Mouse (Mus musculus) liver, embryonic 14.5 days (tissue): ENCODE data around the gene Plcb1. TPM values are rescaled to one million over a fixed set of nuclear protein-coding genes. Genes with fewer than 3 reads are reported as not detected.

Experiments used
- ATAC-seq: fragments of 200-750 bp; cut with Nextera tagmentation; 2 replicates; pipeline ENCODE4 v1.8.0; 2017; ENCODE audit warnings: moderate number of reproducible peaks, mild to moderate bottlenecking, moderate library complexity; ENCODE audit not compliant: insufficient read depth
- DNase-seq, 3 experiments: peaks; one replicate each; pipeline ENCODE4 v3.0.0-alpha.2; 2012 to 2013; ENCODE audit warnings: low read depth in 3 of 3, low spot score in 3 of 3
- H3K27ac ChIP-seq: fragments of 300-500 bp; sonication (generic); 2 replicates; pipeline ENCODE4 v1.5.1; 2014; ENCODE audit warnings: moderate library complexity, mild to moderate bottlenecking, control low read depth, inconsistent platforms
- H3K27me3 ChIP-seq: fragments of 300-500 bp; sonication (generic); 2 replicates; pipeline ENCODE4 v1.6.1; 2014; ENCODE audit warnings: mild to moderate bottlenecking, low read length, moderate library complexity; ENCODE audit not compliant: control insufficient read depth, insufficient read depth
- H3K36me3 ChIP-seq: fragments of 300-500 bp; sonication (generic); replicated peaks from 2 replicates; pipeline ENCODE4 v1.6.1; 2014; ENCODE audit warnings: low read depth; ENCODE audit not compliant: control insufficient read depth, insufficient read depth
- H3K4me1 ChIP-seq, 2 experiments: fragments of 200-500 bp in 1 of 2; fragments of 300-500 bp in 1 of 2; sonication (generic) in 1 of 2; replicated peaks; 2 replicates each; pipeline ENCODE4 v1.6.1; 2012 to 2014; ENCODE audit warnings: antibody characterized with exemption in 1 of 2, inconsistent platforms in 1 of 2, low read length in 1 of 2; ENCODE audit not compliant: control insufficient read depth in 2 of 2, insufficient read depth in 2 of 2
- H3K4me2 ChIP-seq: fragments of 300-500 bp; sonication (generic); 2 replicates; pipeline ENCODE4 v1.6.1; 2014; ENCODE audit warnings: low read depth, mild to moderate bottlenecking, control low read depth, moderate library complexity
- H3K4me3 ChIP-seq, 2 experiments: fragments of 200-500 bp in 1 of 2; fragments of 300-500 bp in 1 of 2; sonication (generic) in 1 of 2; 2 replicates each; pipeline ENCODE4 v1.5.1; 2012 to 2014; ENCODE audit warnings: low read depth in 2 of 2, low read length in 2 of 2, mild to moderate bottlenecking in 2 of 2, control low read depth in 1 of 2, inconsistent platforms in 1 of 2, moderate library complexity in 1 of 2; ENCODE audit not compliant: insufficient read depth in 1 of 2
- H3K9ac ChIP-seq: fragments of 300-500 bp; sonication (generic); replicated peaks from 2 replicates; pipeline ENCODE4 v1.6.1; 2014; ENCODE audit warnings: mild to moderate bottlenecking, control low read depth, moderate library complexity
- H3K9me3 ChIP-seq: fragments of 300-500 bp; sonication (generic); 2 replicates; pipeline ENCODE4 v1.6.1; 2016; ENCODE audit warnings: low read length, mixed read lengths; ENCODE audit not compliant: control insufficient read depth
- CTCF ChIP-seq: IDR thresholded peaks from 2 replicates; pipeline ENCODE4 v1.5.1; 2016; ENCODE audit warnings: antibody characterized with exemption, low read depth, control low read depth
- EP300 ChIP-seq: IDR thresholded peaks from 2 replicates; pipeline ENCODE4 v1.6.1; 2016; ENCODE audit warnings: antibody characterized with exemption, low read depth
- WGBS: fragments of 180-500 bp; shearing (Covaris S2); extraction: QIAGEN DNeasy Blood & Tissue Kit; methylation state at CpG from one replicate; pipeline ENCODE4 v1.1.7; 2014; ENCODE audit not compliant: insufficient replicate concordance; 5-methylcytosine and 5-hydroxymethylcytosine counted together
- polyA plus RNA-seq, 2 experiments: library from polyadenylated mRNA; depleted of rRNA in 1 of 2; stranded (reverse) in 1 of 2; unstranded in 1 of 2; fragments of >200 nt; fragmentation: Nextera tagmentation in 1 of 2; extraction: Ambion mirVana in 1 of 2; gene quantifications; 2 replicates each; pipeline versions ENCODE4 v1.2.1 to v1.2.3; 2012 to 2014

The Plcb1 gene
- polyA plus RNA-seq, 2 experiments = 0.56 to 3.0 TPM

GRCm38 (mm10) chr2:134937666-134938065, 151.8 kb downstream of the Plcb1 start:
- H3K9ac ChIP-seq = no peak overlapping the region
- DNase-seq (no peak), ATAC-seq (no peak)
- H3K9me3 ChIP-seq = no peaks in the 10 kb centered on the region
- H3K27me3 ChIP-seq = no peaks in the 10 kb centered on the region
- no peak overlapping the region for H3K4me2 ChIP-seq
- no peaks in the 10 kb centered on the region for H3K36me3 ChIP-seq
- WGBS = 26% methylated on average over 1 of the region's 1 CpGs
- H3K4me3 ChIP-seq = no peak overlapping the region
- no peak for TF ChIP-seq EP300
- TF ChIP-seq CTCF = no peak
- H3K4me1 ChIP-seq = no peaks in the 10 kb centered on the region; a peak in 1 of 4 replicates
- H3K27ac ChIP-seq = no peak overlapping the region

DNA sequence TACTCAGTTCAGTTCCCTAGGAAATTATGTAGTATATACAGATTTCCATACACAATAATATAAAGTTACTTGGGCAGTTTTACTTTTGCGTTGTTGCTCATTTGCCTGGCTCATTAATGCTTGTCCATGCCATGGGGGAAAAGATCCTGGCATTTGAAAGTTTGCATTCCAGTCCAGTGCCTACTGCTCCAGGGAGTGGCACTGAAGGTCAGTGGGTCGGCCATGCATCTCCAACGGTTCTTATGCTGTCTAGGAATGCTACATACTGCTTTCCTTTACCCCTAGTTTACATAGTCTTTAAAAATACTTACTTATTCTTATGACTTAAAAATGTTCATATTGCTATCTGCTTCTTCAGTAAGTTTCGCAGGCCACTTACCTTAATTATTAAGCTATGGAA, 156.2 kb downstream of the Plcb1 start:
- H3K4me2 ChIP-seq = no peak overlapping the region
- H3K36me3 ChIP-seq = no peaks in the 10 kb centered on the region
- H3K27me3 ChIP-seq = no peaks in the 10 kb centered on the region
- no peaks in the 10 kb centered on the region for H3K4me1 ChIP-seq
- H3K9me3 ChIP-seq = no peaks in the 10 kb centered on the region
- no peak for ATAC-seq
- H3K4me3 ChIP-seq = no peak overlapping the region
- H3K27ac ChIP-seq = no peak overlapping the region
- 61% methylated on average over 4 of the region's 4 CpGs for WGBS
- TF ChIP-seq EP300 = no peak
- TF ChIP-seq CTCF = no peak
- H3K9ac ChIP-seq = no peak overlapping the region
- DNase-seq = no peak

- 29% methylated on average over 2 of the region's 2 CpGs for WGBS
- no peak overlapping the region for H3K27ac ChIP-seq
- TF ChIP-seq CTCF (no peak), EP300 (no peak)
- DNase-seq (no peak), ATAC-seq (no peak)
- H3K36me3 ChIP-seq = no peaks in the 10 kb centered on the region
- no peak overlapping the region for H3K4me2 ChIP-seq
- no peaks in the 10 kb centered on the region for H3K4me1 ChIP-seq
- no peak overlapping the region for H3K9ac ChIP-seq
- H3K9me3 ChIP-seq = no peaks in the 10 kb centered on the region
- no peaks in the 10 kb centered on the region for H3K27me3 ChIP-seq
- no peak overlapping the region for H3K4me3 ChIP-seq
Observed at GRCm38 (mm10) chr2:134942919-134943318, 157.1 kb downstream of the Plcb1 start.

- Histone ChIP-seq H3K36me3 (no peaks in the 10 kb centered on the region), H3K9ac (no peak overlapping the region), H3K4me1 (no peaks in the 10 kb centered on the region), H3K4me2 (no peak overlapping the region), H3K9me3 (no peaks in the 10 kb centered on the region), H3K27me3 (no peaks in the 10 kb centered on the region), H3K4me3 (no peak overlapping the region), H3K27ac (no peak overlapping the region)
- no peak for DNase-seq
- 70% methylated on average over 8 of the region's 8 CpGs for WGBS
- no peak for TF ChIP-seq EP300
- ATAC-seq = no peak
Observed at GRCm38 (mm10) chr2:134946331-134946730, 160.5 kb downstream of the Plcb1 start.

GRCm38 (mm10) chr2:134946911-134947310, 161.0 kb downstream of the Plcb1 start:
- H3K4me2 ChIP-seq = no peak overlapping the region
- no peak overlapping the region for H3K27ac ChIP-seq
- no peaks in the 10 kb centered on the region for H3K27me3 ChIP-seq
- no peak for ATAC-seq
- no peak for TF ChIP-seq CTCF
- no peak for TF ChIP-seq EP300
- no peak overlapping the region for H3K9ac ChIP-seq
- H3K36me3 ChIP-seq = no peaks in the 10 kb centered on the region
- no peak overlapping the region for H3K4me3 ChIP-seq
- H3K9me3 ChIP-seq = no peaks in the 10 kb centered on the region
- no peak for DNase-seq
- no peaks in the 10 kb centered on the region for H3K4me1 ChIP-seq
- WGBS = 59% methylated on average over 1 of the region's 1 CpGs

DNA sequence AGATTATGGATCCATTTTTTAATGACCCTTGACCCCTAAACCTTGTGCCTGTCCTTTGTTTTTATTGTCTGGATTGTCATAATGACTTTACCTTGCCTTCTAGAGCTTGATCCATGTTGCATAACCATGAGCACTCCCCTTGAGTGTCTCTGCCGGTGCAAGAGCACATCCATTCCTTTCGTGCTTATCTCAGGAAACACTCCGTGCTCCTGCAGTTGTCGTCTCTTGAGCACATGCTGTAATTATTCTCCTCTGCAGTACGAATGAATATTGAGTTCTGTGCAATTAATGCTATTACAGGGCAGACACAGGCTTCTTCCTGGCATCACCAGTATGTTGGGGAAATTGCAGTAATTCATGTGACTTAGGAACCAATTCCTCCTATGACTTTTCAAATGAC, 166.2 kb downstream of the Plcb1 start:
- no peak for ATAC-seq
- 25% methylated on average over 5 of the region's 5 CpGs for WGBS
- H3K36me3 ChIP-seq = no peaks in the 10 kb centered on the region
- H3K4me2 ChIP-seq = no peak overlapping the region
- H3K4me1 ChIP-seq = no peaks in the 10 kb centered on the region
- no peak for TF ChIP-seq CTCF
- TF ChIP-seq EP300 = no peak
- no peak overlapping the region for H3K4me3 ChIP-seq
- H3K27me3 ChIP-seq = no peaks in the 10 kb centered on the region
- no peaks in the 10 kb centered on the region for H3K9me3 ChIP-seq
- no peak for DNase-seq
- H3K9ac ChIP-seq = no peak overlapping the region
- H3K27ac ChIP-seq = no peak overlapping the region
